Mouse (Mus musculus): ENCODE results near the gene 5730596B20Rik.

The 5730596B20Rik gene

DNA sequence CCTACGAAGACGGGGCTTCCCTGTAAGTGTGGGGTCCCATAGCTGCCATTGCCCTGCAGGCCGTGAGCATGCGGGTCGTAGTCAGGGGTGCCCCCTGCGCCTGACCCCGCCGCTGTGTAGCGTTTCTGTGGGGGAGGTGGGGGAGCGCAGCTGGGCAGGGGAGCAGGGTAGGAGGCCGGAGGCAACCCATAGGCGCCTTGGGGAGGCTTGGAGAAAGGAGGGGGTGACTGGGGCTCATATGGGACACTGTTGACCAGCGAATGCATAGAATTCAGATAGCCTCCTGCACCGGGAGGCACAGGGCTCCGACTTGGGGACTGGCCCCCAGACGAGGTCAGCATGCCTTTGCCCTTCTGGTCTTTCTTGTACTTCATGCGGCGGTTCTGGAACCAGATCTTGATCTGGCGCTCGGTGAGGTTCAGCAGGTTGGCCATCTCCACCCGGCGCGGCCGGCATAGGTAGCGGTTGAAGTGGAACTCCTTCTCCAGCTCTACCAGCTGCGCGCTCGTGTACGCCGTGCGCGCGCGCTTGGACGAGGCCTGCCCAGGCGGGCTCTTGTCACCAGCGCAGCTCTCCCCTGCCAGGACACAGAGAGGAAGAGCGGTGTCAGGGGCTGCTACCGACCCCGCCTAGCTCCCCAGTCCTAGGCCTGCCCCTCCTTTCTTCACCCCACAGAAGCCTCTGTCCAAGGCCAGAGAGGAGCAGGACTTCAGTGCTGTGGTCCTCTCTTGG lies 7.0 kb upstream of the 5730596B20Rik start:
- Histone ChIP-seq H3K4me3 (replicated peaks; ENCODE audit: low read length) (peak overlapping the region; percentile 50), H3K27me3 (ENCODE audit: insufficient read depth, low read length) (peaks cover 97% of the 10 kb centered on the region), H3K4me1 (replicated peaks; ENCODE audit: low read depth, low read length) (peaks cover 57% of the 10 kb centered on the region), H3K36me3 (ENCODE audit: insufficient read depth, low read length) (no peaks in the 10 kb centered on the region), H3K9me3 (ENCODE audit: low read length) (no peaks in the 10 kb centered on the region; the same call in 1 of the 2 replicates)
- TF ChIP-seq POU5F1 (IDR thresholded peaks at IDR 0.05; ENCODE audit: borderline replicate concordance, low read length) (no peak), CTCF (conservative IDR thresholded peaks at IDR 0.05; ENCODE audit: low read length) (no peak), NANOG (IDR thresholded peaks at IDR 0.05; ENCODE audit: borderline replicate concordance, low read length) (no peak)

DNA sequence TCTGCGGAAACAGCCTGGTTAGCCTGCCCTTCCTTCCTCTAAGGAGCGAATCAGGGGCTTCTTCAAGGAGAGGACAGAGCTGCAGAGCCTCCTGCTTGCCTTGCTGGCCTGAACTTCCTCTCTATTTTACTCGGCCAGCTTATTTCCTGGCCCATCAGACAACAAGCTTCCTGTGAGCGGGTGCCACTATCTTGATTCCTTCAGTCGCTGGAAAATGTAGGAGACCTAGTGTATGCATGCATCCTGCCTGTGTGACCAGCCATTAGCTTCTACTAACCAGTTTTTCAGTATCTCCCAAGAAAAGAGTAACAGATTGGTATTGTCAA lies 6.4 kb upstream of the 5730596B20Rik start:
- H3K36me3 ChIP-seq (ENCODE audit: insufficient read depth, low read length): no peaks in the 10 kb centered on the region
- peaks cover 94% of the 10 kb centered on the region for H3K27me3 ChIP-seq (ENCODE audit: insufficient read depth, low read length)
- TF ChIP-seq POU5F1 (IDR thresholded peaks at IDR 0.05; ENCODE audit: borderline replicate concordance, low read length): no peak
- TF ChIP-seq CTCF (conservative IDR thresholded peaks at IDR 0.05; ENCODE audit: low read length): no peak
- no peak for TF ChIP-seq NANOG (IDR thresholded peaks at IDR 0.05; ENCODE audit: borderline replicate concordance, low read length)
- no peaks in the 10 kb centered on the region; the same call in 1 of the 2 replicates for H3K9me3 ChIP-seq (ENCODE audit: low read length)
- peaks cover 52% of the 10 kb centered on the region for H3K4me1 ChIP-seq (replicated peaks; ENCODE audit: low read depth, low read length)
- H3K4me3 ChIP-seq (replicated peaks; ENCODE audit: low read length): peak overlapping the region; percentile 50

DNA sequence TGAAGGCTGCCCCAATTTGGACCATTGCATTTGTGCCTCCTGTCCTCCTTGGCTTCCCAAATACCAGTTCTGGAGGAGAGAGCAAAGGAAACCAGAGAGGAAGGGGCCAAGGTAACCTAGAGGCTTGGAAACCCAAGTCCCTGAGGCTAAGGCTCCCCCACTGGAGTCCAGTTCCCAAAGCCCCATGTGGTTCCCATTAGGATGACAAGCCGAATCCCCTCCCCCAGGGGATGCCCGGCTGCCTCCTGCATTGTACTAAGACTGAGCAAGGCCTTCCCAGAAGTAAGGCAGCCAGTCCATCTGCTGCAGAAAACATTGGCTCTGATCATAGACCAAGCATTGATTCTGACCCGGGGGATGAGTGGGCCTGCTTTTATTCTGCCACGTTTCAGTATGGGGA lies 6.0 kb upstream of the 5730596B20Rik start:
- peaks cover 93% of the 10 kb centered on the region for H3K27me3 ChIP-seq (ENCODE audit: insufficient read depth, low read length)
- H3K9me3 ChIP-seq (ENCODE audit: low read length): no peaks in the 10 kb centered on the region; the same call in 1 of the 2 replicates
- no peak for TF ChIP-seq CTCF (conservative IDR thresholded peaks at IDR 0.05; ENCODE audit: low read length)
- TF ChIP-seq POU5F1 (IDR thresholded peaks at IDR 0.05; ENCODE audit: borderline replicate concordance, low read length): no peak
- no peak for TF ChIP-seq NANOG (IDR thresholded peaks at IDR 0.05; ENCODE audit: borderline replicate concordance, low read length)

DNA sequence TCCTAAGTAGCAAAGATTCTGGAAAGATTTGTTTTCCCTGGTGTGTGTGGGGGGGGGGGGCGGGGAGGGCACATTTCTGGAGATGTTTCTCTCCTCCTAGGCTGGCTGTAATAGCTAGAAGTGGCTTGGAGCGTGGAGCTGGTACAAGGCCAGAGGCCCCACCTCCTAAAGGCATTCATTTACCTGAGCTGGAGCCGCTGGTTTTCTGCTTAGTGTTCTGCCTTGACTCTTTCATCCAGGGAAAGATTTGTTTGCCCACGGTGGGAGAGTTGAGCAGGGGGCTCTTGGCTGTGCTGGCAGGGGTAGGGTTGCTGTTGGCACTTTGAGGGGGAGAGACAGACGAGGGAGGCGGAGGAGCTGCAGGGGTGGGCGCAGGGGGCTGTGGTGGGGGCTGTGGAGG lies 5.4 kb upstream of the 5730596B20Rik start:
- Histone ChIP-seq H3K27me3 (ENCODE audit: insufficient read depth, low read length) (peaks cover 93% of the 10 kb centered on the region), H3K4me1 (replicated peaks; ENCODE audit: low read depth, low read length) (peaks cover 59% of the 10 kb centered on the region), H3K36me3 (ENCODE audit: insufficient read depth, low read length) (no peaks in the 10 kb centered on the region), H3K4me3 (replicated peaks; ENCODE audit: low read length) (peak overlapping the region; percentile 73), H3K9me3 (ENCODE audit: low read length) (no peaks in the 10 kb centered on the region; the same call in 1 of the 2 replicates)
- TF ChIP-seq POU5F1 (IDR thresholded peaks at IDR 0.05; ENCODE audit: borderline replicate concordance, low read length) (no peak), NANOG (IDR thresholded peaks at IDR 0.05; ENCODE audit: borderline replicate concordance, low read length) (no peak), CTCF (conservative IDR thresholded peaks at IDR 0.05; ENCODE audit: low read length) (no peak)

More for the DNA sequence above, 6.0 kb upstream of the 5730596B20Rik start:
- Histone ChIP-seq H3K36me3 (ENCODE audit: insufficient read depth, low read length) (no peaks in the 10 kb centered on the region), H3K4me1 (replicated peaks; ENCODE audit: low read depth, low read length) (peaks cover 54% of the 10 kb centered on the region), H3K4me3 (replicated peaks; ENCODE audit: low read length) (no peak overlapping the region)

DNA sequence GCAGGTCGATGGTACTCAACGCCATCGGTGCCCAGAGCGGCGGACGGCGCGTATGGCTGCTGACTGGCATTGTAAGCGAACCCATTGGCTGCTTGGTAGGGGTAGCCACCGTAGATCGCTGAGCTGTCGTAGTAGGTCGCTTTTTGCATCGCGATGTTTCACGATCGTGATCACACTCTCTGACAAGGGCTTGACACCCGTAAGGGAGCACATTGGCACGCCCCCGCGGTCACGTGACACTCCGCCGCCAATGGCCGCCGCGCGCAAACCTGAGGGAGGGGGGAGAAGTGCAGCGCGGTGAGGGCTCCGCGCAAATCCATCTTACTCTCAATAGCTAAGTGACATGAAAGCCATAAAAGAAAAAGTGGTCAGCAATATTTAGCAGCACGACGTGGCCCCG lies 4.8 kb upstream of the 5730596B20Rik start:
- H3K9me3 ChIP-seq (ENCODE audit: low read length): no peaks in the 10 kb centered on the region; the same call in 1 of the 2 replicates
- peak overlapping the region; percentile 73 for H3K4me3 ChIP-seq (replicated peaks; ENCODE audit: low read length)
- peaks cover 63% of the 10 kb centered on the region for H3K4me1 ChIP-seq (replicated peaks; ENCODE audit: low read depth, low read length)
- H3K27me3 ChIP-seq (ENCODE audit: insufficient read depth, low read length): peaks cover 93% of the 10 kb centered on the region
- TF ChIP-seq POU5F1 (IDR thresholded peaks at IDR 0.05; ENCODE audit: borderline replicate concordance, low read length) (no peak), NANOG (IDR thresholded peaks at IDR 0.05; ENCODE audit: borderline replicate concordance, low read length) (no peak), CTCF (conservative IDR thresholded peaks at IDR 0.05; ENCODE audit: low read length) (no peak)
- H3K36me3 ChIP-seq (ENCODE audit: insufficient read depth, low read length): no peaks in the 10 kb centered on the region

DNA sequence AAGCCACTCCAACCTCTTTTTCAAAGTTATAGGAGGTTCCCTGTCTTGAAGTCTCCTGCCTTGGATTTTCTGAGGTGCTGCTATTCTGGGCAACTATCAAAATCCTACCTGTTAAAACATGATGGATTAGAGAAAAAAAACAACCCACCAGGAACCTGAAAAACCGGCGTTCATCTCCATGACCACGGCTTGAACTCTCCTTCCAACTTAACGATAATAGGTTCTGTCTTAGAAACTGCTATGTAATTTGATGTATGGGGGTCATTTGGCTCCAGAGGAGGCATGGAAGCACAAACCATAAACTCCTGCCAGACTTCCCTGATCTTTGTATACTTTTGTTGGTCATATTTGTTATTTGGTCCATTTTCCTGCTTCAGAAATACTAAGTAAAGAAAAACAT lies 3.6 kb upstream of the 5730596B20Rik start:
- Histone ChIP-seq H3K4me3 (replicated peaks; ENCODE audit: low read length) (no peak overlapping the region), H3K27me3 (ENCODE audit: insufficient read depth, low read length) (peaks cover 93% of the 10 kb centered on the region), H3K36me3 (ENCODE audit: insufficient read depth, low read length) (no peaks in the 10 kb centered on the region), H3K4me1 (replicated peaks; ENCODE audit: low read depth, low read length) (peaks cover 53% of the 10 kb centered on the region), H3K9me3 (ENCODE audit: low read length) (no peaks in the 10 kb centered on the region)
- TF ChIP-seq NANOG (IDR thresholded peaks at IDR 0.05; ENCODE audit: borderline replicate concordance, low read length) (no peak), POU5F1 (IDR thresholded peaks at IDR 0.05; ENCODE audit: borderline replicate concordance, low read length) (no peak), CTCF (conservative IDR thresholded peaks at IDR 0.05; ENCODE audit: low read length) (no peak)

DNA sequence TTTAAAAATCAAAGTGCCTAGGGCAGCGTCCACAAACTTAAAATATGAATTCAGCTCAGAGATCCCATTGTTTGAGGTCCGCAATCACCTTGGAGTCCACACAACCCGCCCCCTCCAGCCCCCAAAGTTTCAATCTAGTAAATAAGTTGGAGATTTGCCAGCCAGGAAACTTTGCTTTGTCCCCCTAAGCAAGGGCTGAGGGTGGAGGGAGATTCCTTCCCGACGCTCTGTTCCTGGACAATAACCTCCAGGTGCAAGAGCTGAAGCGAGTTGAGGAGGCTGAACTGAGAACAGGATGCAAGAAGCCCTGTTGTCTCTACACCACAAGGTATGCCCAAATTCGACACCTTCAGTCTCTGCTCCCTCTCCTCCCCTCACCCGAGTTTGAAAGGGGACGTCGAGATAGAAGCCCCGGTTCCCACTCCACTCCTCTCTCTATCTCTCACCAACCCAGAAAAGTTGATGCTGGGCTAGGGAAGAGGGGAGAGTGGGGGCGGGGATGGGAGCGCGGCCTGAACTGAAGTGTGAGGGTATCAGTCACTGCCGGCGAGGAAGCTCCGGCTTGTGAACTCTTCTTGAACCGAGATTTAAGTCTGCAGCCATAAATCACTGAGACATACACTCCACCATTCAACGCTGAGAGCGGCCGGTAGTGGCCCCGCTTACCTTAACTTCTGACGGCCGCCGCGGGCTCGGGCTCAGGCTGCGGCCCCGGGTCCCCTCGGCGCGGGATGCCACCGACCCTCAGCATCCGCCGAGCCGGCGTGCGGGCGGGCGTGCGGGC lies 2.1 kb upstream of the 5730596B20Rik start:
- H3K27me3 ChIP-seq (ENCODE audit: insufficient read depth, low read length): peaks cover 95% of the 10 kb centered on the region
- no peak; the same call in 1 of the 2 replicates for TF ChIP-seq POU5F1 (IDR thresholded peaks at IDR 0.05; ENCODE audit: borderline replicate concordance, low read length)
- TF ChIP-seq NANOG (IDR thresholded peaks at IDR 0.05; ENCODE audit: borderline replicate concordance, low read length): no peak
- no peak for TF ChIP-seq CTCF (conservative IDR thresholded peaks at IDR 0.05; ENCODE audit: low read length)
- no peaks in the 10 kb centered on the region for H3K9me3 ChIP-seq (ENCODE audit: low read length)
- peak overlapping the region; percentile 58 for H3K4me3 ChIP-seq (replicated peaks; ENCODE audit: low read length)
- no peaks in the 10 kb centered on the region for H3K36me3 ChIP-seq (ENCODE audit: insufficient read depth, low read length)
- peaks cover 53% of the 10 kb centered on the region for H3K4me1 ChIP-seq (replicated peaks; ENCODE audit: low read depth, low read length)

DNA sequence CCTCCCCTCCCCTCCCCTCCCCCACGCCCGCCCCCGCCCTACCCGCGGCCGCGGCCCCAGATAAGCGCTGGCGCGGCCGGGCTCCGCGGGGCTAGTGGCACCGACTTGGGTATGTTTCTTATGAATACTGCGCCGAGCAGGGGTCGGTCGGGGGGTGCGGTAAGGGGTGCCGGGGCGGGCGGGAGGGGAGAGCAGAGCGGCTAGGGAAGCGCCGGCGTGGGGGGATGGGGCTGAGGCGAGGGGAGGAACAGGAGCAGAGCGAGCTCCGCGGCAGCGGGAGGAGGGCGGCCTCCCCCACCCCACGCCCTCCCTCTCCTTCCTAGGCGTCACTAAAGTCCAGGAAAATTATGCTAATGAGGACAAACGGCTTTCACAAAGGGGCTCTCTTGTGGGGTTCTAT lies 1.4 kb upstream of the 5730596B20Rik start:
- H3K36me3 ChIP-seq (ENCODE audit: insufficient read depth, low read length): no peaks in the 10 kb centered on the region

More for the DNA sequence above, 1.4 kb upstream of the 5730596B20Rik start:
- peaks cover 53% of the 10 kb centered on the region for H3K4me1 ChIP-seq (replicated peaks; ENCODE audit: low read depth, low read length)
- no peak overlapping the region for H3K4me3 ChIP-seq (replicated peaks; ENCODE audit: low read length)
- TF ChIP-seq POU5F1 (IDR thresholded peaks at IDR 0.05; ENCODE audit: borderline replicate concordance, low read length): no peak
- TF ChIP-seq NANOG (IDR thresholded peaks at IDR 0.05; ENCODE audit: borderline replicate concordance, low read length): no peak
- TF ChIP-seq CTCF (conservative IDR thresholded peaks at IDR 0.05; ENCODE audit: low read length): no peak
- H3K27me3 ChIP-seq (ENCODE audit: insufficient read depth, low read length): peaks cover 95% of the 10 kb centered on the region
- no peaks in the 10 kb centered on the region for H3K9me3 ChIP-seq (ENCODE audit: low read length)
